Mouse (Mus musculus) olfactory bulb, adult 2 months (tissue): ENCODE data around the gene Acadl. TPM values are rescaled to one million over a fixed set of nuclear protein-coding genes. Genes with fewer than 3 reads are reported as not detected.

Experiments
- H3K27ac ChIP-seq: fragments of 200-500 bp; 2 replicates; pipeline ENCODE4 v1.5.1; 2012; ENCODE audit warnings: low read depth, low read length; ENCODE audit not compliant: insufficient read depth
- H3K4me1 ChIP-seq: fragments of 200-500 bp; 2 replicates; pipeline ENCODE4 v1.6.1; 2012; ENCODE audit warnings: low read length; ENCODE audit not compliant: control insufficient read depth, insufficient read depth
- H3K4me3 ChIP-seq: fragments of 200-500 bp; 2 replicates; pipeline ENCODE4 v1.5.1; 2012; ENCODE audit warnings: mild to moderate bottlenecking, low read depth, low read length, moderate library complexity; ENCODE audit not compliant: insufficient read depth
- CTCF ChIP-seq: fragments of 200-500 bp; IDR thresholded peaks from 2 replicates; pipeline ENCODE4 v1.5.1; 2012; ENCODE audit warnings: low read depth, mild to moderate bottlenecking, low read length, moderate library complexity; ENCODE audit not compliant: insufficient read depth
- POLR2A ChIP-seq: fragments of 200-500 bp; IDR thresholded peaks from 2 replicates; pipeline ENCODE4 v1.6.1; 2012; ENCODE audit warnings: mild to moderate bottlenecking, low read depth, low read length, moderate library complexity; ENCODE audit not compliant: insufficient read depth
- WGBS: fragments of 180-500 bp; shearing (Covaris S2); methylation state at CpG from one replicate; pipeline ENCODE4 v1.1.7; 2018; 5-methylcytosine and 5-hydroxymethylcytosine counted together
- polyA plus RNA-seq: library from polyadenylated mRNA; stranded (reverse); fragments of >200 nt; gene quantifications from 2 replicates; pipeline ENCODE4 v1.2.4, GENCODE M21; 2012; ENCODE audit warnings: low replicate concordance; ENCODE audit not compliant: missing spikeins, insufficient read depth, insufficient read length

Gene Acadl
- polyA plus RNA-seq, 1 experiment = not detected

DNA sequence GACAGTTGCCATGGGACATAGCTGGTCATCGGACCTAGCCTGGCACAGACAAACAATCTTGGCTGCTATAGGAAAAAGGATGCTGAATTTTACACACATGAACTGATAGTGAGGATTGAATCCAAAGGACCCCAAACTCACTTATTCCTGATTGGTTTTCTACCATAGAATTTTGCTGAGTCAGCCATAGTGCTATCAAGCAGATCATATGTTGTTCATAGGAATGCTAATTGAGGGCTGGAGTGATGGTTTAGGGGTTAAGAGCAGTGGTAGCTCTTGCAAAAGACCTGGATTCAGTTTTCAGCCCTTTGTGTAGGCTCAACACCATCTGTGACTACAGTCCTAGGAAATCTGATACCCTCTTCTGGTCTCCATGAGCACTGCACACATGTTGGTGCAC, 24.1 kb upstream of the Acadl start:
- 94% methylated on average over 1 of the region's 1 CpGs for WGBS
- H3K27ac ChIP-seq = no peak overlapping the region
- H3K4me3 ChIP-seq = no peak overlapping the region
- no peak for TF ChIP-seq POLR2A
- TF ChIP-seq CTCF = no peak
- no peaks in the 10 kb centered on the region for H3K4me1 ChIP-seq

DNA sequence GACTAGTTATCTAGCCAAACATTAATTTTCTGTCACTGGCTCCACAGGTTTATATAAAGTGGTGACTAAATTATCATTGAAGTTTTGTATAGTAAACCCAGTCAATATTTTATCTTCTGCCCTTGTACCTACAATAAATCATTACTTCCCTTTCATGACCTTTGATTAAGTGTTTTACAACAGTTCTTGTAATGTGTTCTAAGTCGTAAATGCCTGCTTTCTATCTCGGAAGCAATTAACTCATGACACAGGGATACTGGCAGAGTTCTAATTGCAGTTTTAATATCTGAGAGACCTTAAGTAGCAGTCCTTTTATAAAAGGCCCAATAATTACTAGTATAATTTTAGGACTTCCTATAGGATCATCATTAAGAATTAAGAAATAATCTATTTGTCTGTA, 17.1 kb upstream of the Acadl start:
- TF ChIP-seq POLR2A (no peak), CTCF (no peak)
- Histone ChIP-seq H3K27ac (no peak overlapping the region), H3K4me1 (no peaks in the 10 kb centered on the region), H3K4me3 (no peak overlapping the region)
- WGBS = 89% methylated on average over 2 of the region's 2 CpGs

DNA sequence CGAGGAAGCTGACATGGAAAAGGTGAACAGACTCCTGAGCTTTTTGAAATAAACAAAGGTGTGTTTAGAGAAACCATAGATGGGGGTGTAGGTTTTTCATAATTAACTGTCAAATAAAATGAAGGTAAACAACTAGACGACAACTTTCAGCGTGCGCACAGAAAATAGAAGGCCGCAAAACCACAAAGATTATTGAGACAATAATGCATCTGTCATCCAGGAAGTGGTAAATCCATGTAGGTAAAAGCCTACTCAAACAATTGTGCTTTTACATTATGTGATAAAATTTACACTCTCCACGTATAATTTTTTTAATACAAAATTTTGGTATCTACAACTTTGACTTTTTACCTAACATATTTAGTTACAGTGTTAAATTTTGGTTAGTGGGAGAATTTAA, 11.7 kb upstream of the Acadl start:
- no peak for TF ChIP-seq POLR2A
- no peak for TF ChIP-seq CTCF
- Histone ChIP-seq H3K27ac (no peak overlapping the region), H3K4me1 (no peaks in the 10 kb centered on the region), H3K4me3 (no peak overlapping the region)
- 95% methylated on average over 6 of the region's 6 CpGs for WGBS

DNA sequence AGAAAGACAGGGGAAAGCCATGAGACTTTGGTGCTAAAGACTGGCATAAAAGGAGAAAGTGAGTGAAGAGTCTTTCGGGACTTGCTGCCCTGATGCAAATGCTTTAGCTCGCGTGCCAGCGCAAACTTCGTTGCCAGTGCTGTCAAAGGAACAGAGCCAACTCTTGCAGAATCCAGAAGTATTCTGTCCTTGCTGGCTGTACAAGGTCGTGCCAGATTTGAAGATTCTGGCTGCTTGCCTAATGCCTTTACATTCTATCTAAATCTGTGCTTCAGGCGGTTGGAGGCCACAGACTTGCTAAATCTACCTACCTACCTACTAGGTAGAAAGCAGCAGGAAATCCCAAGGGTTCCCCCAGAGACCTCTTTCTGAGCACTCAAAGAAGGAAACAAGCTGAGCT, 8.5 kb upstream of the Acadl start:
- Histone ChIP-seq H3K4me3 (no peak overlapping the region), H3K4me1 (no peaks in the 10 kb centered on the region), H3K27ac (no peak overlapping the region)
- 36% methylated on average over 7 of the region's 7 CpGs for WGBS
- TF ChIP-seq POLR2A (no peak), CTCF (no peak)

DNA sequence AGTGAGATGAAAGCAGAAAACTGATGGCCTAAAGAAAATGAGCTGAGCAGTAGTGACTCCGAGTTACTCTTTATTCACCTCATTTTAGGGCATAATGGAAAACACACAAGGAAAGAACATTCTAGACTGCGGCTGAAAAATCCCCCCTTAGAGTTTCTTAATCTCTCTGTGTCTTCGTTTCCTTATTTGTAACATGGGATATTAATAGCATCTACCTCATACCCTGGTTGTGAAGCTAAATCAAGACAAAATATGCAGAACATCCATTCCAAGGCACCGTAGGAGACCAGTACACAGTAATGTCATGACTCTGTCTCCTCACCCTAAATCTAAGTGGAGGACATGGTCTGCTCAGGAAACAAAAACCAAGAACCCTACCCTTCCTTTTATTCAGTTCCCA, 2.6 kb upstream of the Acadl start:
- WGBS = 80% methylated on average over 4 of the region's 4 CpGs

DNA sequence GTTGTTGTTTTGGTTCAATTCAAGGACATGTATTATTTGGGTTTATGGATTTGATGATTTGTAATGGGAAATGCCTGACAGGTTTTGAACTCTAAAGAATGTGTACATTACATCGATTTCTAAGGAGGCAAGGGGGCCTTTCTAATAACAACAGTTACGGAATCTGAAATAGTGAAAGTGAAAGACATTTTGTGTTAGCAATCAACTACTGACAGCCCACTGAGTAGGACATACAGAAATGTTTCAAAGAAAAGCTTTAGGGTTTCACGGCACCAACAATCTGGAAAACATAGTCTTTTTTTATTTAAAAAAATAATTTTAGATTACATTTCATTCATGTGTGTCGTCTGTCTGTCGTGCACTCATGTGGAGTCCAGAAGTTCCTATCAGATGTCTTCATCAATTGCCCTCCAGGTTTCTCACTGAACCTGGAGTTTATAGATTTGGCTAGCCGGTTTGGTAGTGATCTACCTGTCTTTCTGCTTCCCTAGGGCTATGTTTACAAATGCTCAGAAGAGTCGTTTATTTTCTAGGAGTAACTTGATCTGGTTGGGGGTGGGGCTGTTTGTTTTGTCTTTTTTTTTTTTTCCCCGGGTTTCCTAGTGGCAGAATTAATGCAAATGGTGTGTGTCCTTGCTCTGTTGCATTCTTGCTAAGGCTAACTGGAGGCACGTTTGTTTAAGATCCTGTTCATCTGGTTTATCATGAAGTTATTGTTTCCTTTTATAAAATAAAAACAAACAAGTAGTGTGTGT, 841 bp upstream of the Acadl start:
- Histone ChIP-seq H3K27ac (no peak overlapping the region), H3K4me3 (no peak overlapping the region)

More for the DNA sequence above, 2.6 kb upstream of the Acadl start:
- Histone ChIP-seq H3K4me3 (no peak overlapping the region), H3K27ac (no peak overlapping the region), H3K4me1 (peaks cover 5% of the 10 kb centered on the region; the same call in 1 of the 2 replicates)
- TF ChIP-seq POLR2A = no peak
- no peak for TF ChIP-seq CTCF

DNA sequence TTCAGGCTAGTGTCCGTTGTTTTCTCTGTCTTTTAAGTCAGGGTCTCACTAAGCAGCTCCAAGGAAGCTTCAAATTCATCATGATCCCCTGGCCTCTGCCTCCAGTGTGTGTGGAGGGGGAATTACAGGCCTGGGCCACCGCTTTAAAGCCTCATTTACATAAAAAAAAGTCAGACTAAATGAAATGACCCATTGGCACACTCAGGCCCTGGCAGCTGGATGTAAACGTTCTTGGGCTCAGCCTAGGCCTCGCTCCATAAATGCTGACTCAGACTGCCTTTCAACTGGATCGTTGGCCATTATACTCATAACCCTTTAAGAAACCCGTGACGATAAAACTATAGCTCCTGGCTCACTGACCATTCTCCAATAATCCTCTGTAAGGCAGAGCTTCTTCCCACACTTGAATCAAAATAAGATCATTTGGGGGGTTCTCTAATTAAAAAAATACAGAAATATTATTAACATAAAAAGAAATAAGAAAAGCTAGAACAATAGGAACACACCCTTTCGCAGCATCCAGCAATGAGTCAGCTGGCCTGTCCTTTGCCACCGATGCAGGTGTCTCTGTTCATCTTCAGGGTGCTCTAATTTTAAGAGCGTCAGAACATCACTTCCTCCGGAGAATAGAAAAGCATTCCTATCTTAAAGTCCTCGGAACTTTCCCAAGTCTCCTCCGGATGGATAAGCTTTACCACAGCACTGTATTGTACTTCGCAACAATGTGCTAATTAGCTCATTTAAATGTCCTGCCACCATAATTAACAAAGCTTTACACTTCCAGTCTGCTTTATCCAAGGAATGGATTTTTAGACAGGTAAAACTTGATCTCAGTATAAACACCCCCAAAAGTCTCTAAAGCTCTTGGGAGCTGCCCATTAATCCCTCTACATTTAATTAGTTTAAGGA, 1.1 kb downstream of the Acadl start:
- no peak overlapping the region for H3K27ac ChIP-seq
- WGBS = 35% methylated on average over 14 of the region's 14 CpGs
- H3K4me1 ChIP-seq = peaks cover 5% of the 10 kb centered on the region; the same call in 1 of the 2 replicates
- TF ChIP-seq POLR2A (no peak), CTCF (no peak)
- H3K4me3 ChIP-seq = peak overlapping the region; percentile 62; the same call in 1 of the 2 replicates

More for the DNA sequence above, 841 bp upstream of the Acadl start:
- 49% methylated on average over 9 of the region's 9 CpGs for WGBS
- TF ChIP-seq CTCF (no peak), POLR2A (no peak)
- H3K4me1 ChIP-seq = peaks cover 5% of the 10 kb centered on the region; the same call in 1 of the 2 replicates

DNA sequence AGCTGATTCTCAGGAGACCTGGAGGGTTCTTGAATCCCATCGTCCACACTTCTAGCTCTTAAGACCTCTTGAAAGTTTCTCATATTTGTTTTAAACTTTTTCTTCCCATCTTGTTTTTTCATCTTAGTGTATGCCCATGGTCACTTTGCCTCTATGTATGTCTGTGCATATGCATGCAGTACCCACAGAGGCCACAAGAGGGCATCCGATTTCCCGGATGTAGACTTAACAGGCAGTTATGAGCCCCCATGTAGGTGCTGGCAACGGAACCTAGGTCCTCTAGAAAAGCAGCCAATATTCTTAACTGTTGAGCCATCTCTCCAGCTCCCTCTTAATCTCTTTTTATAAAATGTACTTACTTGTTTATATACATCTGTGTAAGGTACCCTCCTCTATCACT, 15.6 kb downstream of the Acadl start:
- Histone ChIP-seq H3K4me1 (no peaks in the 10 kb centered on the region), H3K4me3 (no peak overlapping the region), H3K27ac (no peak overlapping the region)
- 99% methylated on average over 4 of the region's 4 CpGs for WGBS
- no peak for TF ChIP-seq CTCF
- TF ChIP-seq POLR2A = no peak

DNA sequence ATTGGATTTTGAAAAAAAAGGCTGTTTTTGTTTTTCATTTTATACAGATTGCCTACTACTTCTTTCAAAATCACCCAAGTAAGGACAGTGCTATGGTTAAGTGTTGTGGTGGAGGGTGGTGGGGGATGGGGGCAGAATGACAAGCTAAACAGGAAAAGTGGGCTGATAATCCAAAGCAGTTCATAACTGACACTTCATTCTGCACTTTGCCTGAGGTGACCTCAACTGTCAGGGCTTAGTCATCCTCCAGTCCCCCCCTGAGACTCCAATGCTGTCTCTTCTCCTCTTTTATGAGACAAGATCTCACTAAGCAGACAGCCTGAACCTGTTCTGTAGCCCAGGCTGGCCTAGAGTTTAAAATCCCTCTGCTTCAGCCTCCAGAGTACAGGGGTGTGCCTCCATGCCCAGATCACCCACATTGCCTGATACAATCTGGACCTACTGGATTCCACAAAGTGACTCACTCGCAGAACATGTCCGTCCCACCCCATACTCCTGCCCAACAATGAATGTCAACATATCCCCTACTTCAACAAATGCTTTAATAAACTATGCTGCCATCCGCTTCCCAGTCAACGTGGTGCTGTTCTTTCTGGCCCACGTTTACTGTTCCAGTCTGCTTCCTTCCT, 17.3 kb downstream of the Acadl start:
- WGBS = 90% methylated on average over 5 of the region's 5 CpGs

More for the DNA sequence above, 17.3 kb downstream of the Acadl start:
- Histone ChIP-seq H3K4me3 (no peak overlapping the region), H3K4me1 (no peaks in the 10 kb centered on the region), H3K27ac (no peak overlapping the region)
- TF ChIP-seq CTCF = no peak
- no peak for TF ChIP-seq POLR2A
